Mouse (Mus musculus): Measurements from ENCODE around the gene Rab35.

Rab35 gene

GRCm38 (mm10) chr5:115648876-115649275, 17.2 kb downstream of the Rab35 start:
- DNase-seq (ENCODE audit: low read depth, low spot score): no peak

GRCm38 (mm10) chr5:115649699-115650098, 18.0 kb downstream of the Rab35 start:
- no peak for DNase-seq (ENCODE audit: low read depth, low spot score)

- DNase-seq (ENCODE audit: low read depth, low spot score): no peak
Measured at GRCm38 (mm10) chr5:115650885-115651284, 19.2 kb downstream of the Rab35 start.

- no peak for DNase-seq (ENCODE audit: low read depth, low spot score)
Measured at GRCm38 (mm10) chr5:115651821-115652220, 20.1 kb downstream of the Rab35 start.

- peak; percentile 100 for DNase-seq (ENCODE audit: low read depth, low spot score)
Measured at GRCm38 (mm10) chr5:115652681-115653575, 21.2 kb downstream of the Rab35 start.

GRCm38 (mm10) chr5:115653776-115654175, 22.1 kb downstream of the Rab35 start:
- no peak for DNase-seq (ENCODE audit: low read depth, low spot score)

GRCm38 (mm10) chr5:115656677-115657076, 25.0 kb downstream of the Rab35 start:
- DNase-seq (ENCODE audit: low read depth, low spot score): no peak

GRCm38 (mm10) chr5:115657234-115657633, 25.5 kb downstream of the Rab35 start:
- DNase-seq (ENCODE audit: low read depth, low spot score): no peak

GRCm38 (mm10) chr5:115658352-115658751, 26.6 kb downstream of the Rab35 start:
- no peak for DNase-seq (ENCODE audit: low read depth, low spot score)

GRCm38 (mm10) chr5:115662658-115663057, 30.9 kb downstream of the Rab35 start:
- no peak for DNase-seq (ENCODE audit: low read depth, low spot score)

GRCm38 (mm10) chr5:115666366-115667065, 34.8 kb downstream of the Rab35 start:
- DNase-seq (ENCODE audit: low read depth, low spot score): peak; percentile 82

GRCm38 (mm10) chr5:115667210-115667609, 35.5 kb downstream of the Rab35 start:
- no peak for DNase-seq (ENCODE audit: low read depth, low spot score)

GRCm38 (mm10) chr5:115667894-115668293, 36.2 kb downstream of the Rab35 start:
- no peak for DNase-seq (ENCODE audit: low read depth, low spot score)

GRCm38 (mm10) chr5:115668986-115669385, 37.3 kb downstream of the Rab35 start:
- no peak for DNase-seq (ENCODE audit: low read depth, low spot score)

GRCm38 (mm10) chr5:115669974-115670373, 38.3 kb downstream of the Rab35 start:
- DNase-seq (ENCODE audit: low read depth, low spot score): no peak

GRCm38 (mm10) chr5:115670406-115670805, 38.7 kb downstream of the Rab35 start:
- DNase-seq (ENCODE audit: low read depth, low spot score): no peak

GRCm38 (mm10) chr5:115671846-115672245, 40.1 kb downstream of the Rab35 start:
- peak; percentile 62 for DNase-seq (ENCODE audit: low read depth, low spot score)

GRCm38 (mm10) chr5:115685126-115685525, 53.4 kb downstream of the Rab35 start:
- DNase-seq (ENCODE audit: low read depth, low spot score): no peak

- no peak for DNase-seq (ENCODE audit: low read depth, low spot score)
Measured at GRCm38 (mm10) chr5:115686716-115687115, 55.0 kb downstream of the Rab35 start.

GRCm38 (mm10) chr5:115693271-115693670, 61.6 kb downstream of the Rab35 start:
- DNase-seq (ENCODE audit: low read depth, low spot score): no peak

GRCm38 (mm10) chr5:115695191-115695770, 63.6 kb downstream of the Rab35 start:
- peak; percentile 93 for DNase-seq (ENCODE audit: low read depth, low spot score)

GRCm38 (mm10) chr5:115696811-115697210, 65.1 kb downstream of the Rab35 start:
- no peak for DNase-seq (ENCODE audit: low read depth, low spot score)

All from brain, adult 2 months (tissue).